Mouse (Mus musculus): ENCODE data around the gene Phb2.
"Not testable (repeated sequence)": the region's sequence is repeated elsewhere in the genome, so short reads cannot be mapped to it uniquely, and the experiment has no call there.

Phb2 gene

DNA sequence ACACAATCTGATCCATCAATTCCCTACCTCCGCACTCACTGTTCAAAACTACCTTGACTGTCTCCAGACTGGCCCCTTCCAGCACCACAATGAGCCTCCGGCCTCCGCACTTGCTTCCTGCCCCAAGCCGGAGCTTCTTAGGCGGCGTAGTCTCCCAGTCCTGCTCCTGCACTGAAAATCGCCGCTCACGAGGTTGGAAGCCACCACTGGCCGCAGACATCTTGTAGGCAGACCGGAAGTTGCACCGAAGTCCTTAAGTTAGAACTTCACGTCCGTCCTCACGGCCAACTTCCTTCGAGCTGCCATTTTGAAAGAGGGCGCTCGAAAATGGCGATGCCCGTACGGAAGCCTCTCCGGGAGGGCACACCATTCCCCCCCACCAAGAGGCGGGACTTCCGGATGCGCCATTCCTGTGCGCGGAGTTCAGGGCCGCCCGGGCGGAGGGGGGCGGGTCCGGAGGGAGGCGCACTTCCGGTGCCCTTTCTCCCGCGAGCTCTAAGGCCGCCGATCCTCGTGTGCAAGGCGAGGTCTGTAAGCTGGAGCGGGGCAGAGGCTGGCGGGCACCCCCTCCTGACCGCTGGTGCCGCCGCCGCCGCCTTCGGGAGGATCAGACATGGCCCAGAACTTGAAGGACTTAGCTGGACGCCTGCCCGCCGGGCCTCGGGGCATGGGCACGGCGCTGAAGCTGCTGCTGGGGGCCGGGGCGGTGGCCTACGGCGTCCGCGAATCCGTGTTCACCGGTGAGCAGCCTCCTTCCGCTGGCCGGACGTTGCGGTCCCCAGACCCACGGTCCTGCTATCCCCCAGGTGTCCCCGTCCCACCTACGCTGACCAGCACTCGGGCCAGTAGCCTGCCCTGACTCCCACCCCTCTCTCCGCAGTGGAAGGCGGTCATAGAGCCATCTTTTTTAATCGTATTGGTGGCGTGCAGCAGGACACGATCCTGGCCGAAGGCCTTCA is at the start of gene Phb2, which contains the start of gene Emg1:
TSS of gene Phb2 (plus strand) at position 513 of the 959 bp plus-strand sequence.
TSS of gene Emg1 (minus strand) at position 355 of the 959 bp plus-strand sequence.
- DNase-seq, result peak; percentile 99

DNA sequence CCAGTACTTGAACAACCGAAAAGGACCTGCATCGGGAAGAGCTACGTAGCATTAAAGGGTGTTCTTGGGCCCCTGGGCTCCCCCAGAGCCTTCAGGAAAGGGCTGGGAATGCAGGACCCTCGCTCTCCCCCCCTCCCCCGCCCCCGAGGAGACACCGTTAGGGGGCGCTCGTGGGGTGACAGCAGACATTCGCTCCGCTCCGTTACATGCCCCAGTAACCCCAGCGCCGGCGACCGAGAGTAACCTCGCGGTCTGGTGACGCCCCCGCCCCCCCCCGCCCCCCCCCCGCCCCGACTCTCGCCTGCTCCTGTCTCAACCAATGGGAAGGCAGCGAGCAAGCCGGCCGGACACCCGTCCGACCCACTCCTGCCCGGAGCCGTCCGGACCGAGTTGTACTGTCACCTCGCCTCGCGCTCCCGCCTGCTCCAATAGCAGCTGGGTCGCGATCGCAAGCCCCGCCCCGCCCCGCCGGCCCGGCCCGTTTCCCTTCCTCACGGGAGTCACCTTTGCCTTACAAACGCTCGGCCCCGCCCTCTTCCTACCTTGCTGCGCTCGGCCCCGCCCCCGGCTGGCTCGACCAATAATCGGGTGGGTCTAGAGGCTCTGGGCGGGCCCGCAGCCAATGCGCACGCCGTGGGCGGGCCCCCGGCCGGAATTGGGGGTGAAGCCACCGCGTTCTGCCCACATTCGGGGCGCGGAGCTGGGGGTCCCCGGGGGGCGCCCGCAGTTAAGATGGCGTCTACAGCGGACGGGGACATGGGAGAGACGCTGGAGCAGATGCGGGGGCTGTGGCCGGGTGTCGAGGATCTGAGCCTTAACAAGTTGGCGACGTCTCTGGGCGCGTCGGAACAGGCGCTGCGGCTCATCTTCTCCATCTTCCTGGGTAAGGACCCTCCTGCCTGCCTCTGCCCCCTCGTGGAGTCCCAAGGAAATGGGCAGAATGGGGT is 49.4 kb upstream of the Phb2 start, which contains the start of gene Lpcat3:
TSS of gene Lpcat3 (plus strand) at position 551 of the 947 bp plus-strand sequence.
- DNase-seq, result peak; percentile 99

DNA sequence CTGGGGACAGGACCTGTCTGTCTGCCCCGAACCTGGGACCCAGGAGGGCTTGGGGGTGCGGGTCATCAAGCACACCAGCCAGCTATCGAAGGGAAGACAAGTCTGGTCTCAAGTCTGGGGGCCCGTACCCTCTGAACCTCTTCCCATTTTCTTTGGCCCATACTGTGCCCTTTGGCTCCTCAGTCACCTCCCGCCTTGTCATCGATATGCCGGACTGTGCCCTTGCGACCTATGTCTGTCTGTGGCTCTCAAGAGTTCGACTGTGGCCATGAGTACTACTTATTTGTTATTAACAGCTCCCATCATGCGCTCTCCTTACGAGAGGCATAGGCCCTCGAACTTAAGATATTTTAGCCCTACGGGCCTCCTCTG is 48.7 kb upstream of the Phb2 start:
- DNase-seq, result no peak

DNA sequence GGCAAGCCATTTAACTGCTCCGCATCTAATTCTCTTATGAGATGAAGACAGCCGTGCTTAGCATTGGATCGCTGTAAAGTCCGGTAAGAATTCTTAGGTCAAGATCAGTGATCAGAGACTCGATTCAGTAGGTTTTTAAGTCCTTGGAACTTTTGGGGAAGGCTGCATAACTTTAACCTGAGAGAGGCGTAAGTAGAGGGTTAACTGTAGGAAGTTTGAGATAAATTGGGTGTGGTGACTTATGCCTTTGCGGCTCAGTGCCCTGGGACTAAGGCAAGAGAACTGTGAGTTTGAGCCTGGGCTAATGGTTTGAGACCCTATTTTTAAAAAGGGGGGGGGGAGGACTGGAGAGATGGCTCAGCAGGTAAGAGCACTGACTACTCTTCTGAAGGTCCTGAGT is 47.9 kb upstream of the Phb2 start:
- DNase-seq, result no peak

DNA sequence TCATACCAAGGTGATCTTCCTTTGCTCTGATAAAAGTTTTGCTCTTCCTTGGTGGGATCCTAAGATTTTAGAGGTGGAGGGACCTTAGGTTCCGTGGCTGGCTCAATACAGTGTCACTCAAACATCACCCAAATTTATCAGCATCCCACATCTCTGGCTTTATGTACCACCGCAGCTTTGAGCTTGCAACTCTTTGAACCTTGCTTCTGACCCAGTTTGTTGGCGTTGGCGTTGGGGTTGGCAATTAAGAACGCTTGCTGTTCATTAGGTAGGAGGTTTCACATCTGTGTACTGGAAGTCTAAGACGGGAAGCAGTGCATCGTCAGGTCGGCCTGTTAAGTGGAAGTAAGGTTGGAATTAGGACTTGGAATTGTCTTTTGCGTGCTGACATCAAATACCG is 47.1 kb upstream of the Phb2 start:
- no peak for DNase-seq

DNA sequence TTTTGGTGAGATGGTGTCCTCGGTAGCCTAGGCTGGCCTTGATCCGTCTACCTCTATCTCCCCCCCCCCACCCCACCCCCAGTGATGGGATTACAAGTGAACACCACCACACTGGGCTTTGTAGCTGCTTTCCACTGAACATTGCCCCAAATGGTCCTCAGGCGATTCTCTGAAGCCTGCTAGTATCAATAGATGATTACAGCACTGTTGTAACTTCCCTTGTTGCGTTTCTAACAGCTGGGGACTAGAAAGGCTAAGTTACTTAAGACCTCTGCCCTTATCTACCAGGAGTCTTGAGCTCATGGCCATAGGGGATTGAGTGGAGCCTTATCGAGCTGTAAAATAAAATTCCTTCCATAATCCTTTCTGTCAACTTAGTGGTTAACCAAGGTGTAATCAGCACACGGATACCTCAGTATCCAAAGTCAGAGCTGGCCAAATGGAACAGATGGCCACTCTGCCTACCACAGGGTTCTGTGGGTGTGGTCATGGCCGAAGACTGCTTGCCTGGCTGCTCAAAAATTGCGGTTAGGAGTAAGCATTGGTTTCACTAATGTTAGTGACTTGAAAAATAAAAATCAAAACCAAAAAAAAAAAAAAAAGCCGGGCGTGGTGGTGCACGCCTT is 42.8 kb upstream of the Phb2 start:
- peak in 1 of 2 experiments; percentile 3 for DNase-seq

DNA sequence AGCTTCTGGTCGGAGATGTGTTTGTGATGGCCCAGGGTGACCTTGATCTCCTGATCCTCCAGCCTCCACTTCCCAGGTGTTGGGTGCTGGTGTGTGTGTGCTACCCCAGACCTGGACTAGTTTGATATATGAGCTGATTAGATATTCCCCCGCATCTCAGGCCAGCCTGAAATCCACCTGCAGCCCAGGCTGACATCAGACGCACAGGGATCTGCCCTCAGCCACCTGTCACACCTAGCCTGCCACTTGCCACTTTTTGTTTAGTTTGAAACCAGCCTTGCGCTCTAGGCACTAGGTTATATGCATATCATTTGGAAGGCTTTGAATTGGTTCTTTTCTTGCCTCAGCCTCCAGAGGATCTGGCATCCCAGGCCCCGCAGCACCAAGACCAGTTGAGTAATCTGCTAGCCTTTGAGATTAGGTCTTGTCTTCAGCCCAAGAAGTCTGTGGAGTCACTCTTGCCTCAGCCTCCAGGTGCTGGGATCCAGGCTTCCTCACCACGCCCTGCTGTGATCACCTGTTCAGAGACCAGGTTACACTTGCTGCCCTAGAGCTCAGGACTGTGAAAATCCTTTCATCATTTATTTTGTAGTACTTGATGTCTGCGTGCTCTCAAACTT is 41.7 kb upstream of the Phb2 start:
- peak in 1 of 2 experiments; percentile 14 for DNase-seq

DNA sequence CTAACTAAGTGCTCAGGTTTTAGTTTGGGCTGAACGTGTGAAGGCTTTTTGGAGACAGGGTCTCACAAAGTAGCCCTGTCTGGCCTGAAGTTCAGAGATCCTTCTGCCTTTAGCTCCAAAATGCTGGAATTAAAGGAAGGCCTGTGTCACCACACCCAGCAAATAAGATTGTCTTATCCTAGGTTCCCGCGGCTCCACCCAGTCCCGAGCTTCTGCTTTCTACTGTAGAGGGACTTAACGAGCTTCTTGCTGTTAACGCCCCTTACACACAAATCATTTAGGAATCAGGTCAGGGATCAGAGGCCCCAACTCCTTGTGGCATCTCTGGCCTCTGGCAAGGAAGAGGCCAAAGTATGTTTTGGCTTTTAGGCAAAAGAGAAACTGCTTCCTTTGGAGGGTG is 40.0 kb upstream of the Phb2 start:
- peak in 1 of 2 experiments; percentile 20 for DNase-seq

DNA sequence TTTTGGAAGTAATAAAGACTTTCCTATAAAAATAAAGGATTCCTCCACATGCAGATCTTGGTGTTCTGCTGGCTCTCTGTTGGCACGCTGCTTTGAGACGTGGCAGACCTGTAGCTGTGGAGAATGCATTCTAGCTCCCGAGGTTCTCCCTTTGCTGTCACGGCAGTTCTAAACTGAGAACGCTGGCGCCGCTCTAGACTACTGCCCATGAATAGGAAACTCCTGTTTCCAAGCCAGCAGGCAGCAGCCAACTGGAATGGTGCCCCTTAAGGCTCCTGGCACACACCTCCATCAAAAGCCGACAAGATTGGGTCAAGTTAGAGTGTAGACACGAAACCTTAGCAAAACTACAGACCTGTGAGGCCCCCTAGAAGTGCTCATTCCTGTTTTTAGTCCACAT is 38.5 kb upstream of the Phb2 start:
- no peak for DNase-seq

DNA sequence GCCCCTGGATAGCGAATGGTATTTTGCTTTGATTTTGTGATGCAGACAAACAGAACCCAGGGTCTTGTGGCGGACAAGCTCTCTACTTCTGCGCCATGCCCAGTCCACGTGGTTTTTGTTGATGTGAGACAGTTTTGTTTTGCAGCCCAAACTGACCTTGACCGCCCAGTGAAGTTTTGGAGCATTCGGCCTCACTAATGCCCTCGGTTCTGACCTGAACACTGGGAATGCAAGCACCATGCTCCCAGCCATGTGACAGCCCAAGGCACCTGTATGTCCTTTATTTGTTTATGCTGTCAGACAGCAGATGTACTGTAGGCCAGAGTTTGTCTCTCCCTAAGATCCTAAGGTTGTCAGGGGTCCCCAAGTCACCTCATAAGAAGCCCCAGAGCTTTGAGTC is 37.5 kb upstream of the Phb2 start:
- DNase-seq, result no peak

DNA sequence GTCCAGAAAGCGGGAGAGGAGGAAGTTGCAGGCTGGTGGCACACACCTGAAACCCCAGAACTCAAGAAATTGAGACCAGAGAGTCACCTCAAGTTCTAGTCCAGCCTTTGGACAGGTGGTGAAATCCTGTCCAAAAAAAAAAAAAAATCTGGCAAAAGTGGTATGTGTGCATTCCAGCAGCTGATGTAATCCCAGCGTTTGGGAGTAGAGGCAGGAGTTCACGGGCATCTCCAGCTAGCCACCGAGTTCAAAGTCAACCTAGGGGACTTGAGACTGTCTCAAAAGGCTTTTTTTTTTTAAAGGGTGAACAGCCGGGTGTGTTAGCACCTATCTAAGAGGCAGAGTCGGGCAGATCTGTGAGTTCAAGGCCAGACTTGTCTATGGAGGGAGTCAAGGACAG is 36.0 kb upstream of the Phb2 start:
- DNase-seq, result no peak

DNA sequence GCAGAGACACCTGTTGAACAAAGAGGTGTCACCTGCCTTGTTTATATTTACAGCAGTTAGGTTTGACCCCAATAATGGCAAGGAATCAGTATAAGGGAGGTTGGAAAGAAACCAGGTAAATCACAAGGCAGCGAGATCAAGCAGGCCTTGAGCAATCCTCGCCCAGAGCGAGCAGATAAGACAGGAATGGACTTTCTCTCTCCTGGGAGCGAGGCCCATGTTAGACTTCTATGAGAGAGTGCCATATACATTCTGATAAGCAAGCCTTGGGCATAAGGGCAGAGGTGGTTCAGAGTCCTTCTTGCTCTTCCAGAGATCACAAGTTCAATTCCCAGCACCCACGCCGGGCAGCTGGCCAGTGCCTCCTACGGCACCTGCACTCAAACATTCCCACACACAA is 33.4 kb upstream of the Phb2 start:
- no peak for DNase-seq

DNA sequence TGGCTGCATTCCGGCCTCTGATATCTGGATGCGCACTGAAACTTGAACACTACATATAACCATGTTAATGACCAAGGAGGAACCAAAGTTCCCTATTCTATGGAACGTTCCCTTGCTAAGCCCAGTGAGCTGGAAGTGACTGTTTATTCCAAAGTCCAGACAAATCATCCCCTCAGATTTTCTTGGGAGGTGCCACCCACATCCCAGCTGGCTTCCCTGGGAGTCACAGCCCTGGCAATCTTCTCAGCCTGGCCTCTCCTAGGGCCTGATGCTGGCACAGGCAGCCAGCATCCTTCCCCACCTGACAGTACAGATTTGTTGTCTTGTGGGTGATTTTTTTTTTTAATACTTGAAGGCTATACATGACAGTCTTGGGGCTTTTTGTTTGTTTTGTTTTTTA is 32.6 kb upstream of the Phb2 start:
- no peak for DNase-seq

DNA sequence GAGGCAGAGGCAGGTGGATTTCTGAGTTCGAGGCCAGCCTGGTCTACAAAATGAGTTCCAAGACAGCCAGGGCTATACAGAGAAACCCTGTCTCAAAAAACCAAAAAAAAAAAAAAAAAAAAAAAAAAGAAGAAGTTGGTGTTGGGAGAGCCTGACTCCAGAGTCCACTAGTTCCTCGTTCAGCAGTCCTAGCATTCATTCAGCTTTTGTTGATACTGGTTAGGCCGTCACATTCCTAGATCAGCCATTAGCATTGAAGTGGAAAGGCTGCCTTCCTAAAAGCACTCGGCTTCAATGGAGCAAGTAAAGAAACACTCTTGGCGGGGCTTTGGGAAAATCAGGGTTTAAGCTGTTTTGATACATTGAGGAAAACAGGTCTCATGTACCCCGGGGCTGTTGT is 29.8 kb upstream of the Phb2 start:
- not testable (repeated sequence) for DNase-seq

DNA sequence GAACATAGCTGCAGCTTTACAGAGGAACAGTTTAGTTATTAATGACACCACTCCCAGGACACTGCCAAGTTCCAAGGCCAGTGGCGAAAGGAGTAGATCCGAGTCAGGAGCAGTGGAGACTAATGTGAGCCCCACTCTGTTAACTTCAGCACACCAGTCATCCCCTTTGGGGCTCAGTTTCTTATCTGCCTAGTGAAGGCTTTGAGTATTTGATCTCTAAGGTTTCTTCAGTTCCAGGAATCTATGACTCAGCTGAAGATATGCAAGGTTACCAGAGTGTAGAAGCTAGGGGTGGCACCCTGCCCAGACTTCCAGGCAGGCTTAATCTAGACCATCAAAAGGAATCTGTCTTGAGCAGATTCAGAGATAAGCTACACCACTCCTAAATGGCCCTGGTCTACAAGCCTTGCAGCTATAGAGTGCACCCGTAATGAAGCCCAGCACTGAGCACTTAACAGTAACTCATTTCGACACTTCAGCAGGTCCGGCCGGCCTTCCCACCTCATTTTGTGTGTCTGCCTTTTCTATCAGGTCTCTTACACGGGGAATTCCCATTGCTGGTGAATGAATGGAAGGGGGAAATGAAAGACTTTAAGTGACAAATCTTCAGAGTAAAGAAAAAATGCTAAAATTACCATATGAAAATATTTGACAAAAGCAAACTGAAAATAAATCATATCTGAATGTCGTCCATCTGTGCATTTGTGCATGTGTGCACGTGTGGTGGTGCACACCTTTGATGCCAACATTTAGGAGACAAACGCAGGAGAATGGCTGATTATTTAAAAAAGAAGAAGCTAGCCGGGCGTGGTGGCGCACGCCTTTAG is 28.3 kb upstream of the Phb2 start:
- DNase-seq, result peak; percentile 69 to 87

DNA sequence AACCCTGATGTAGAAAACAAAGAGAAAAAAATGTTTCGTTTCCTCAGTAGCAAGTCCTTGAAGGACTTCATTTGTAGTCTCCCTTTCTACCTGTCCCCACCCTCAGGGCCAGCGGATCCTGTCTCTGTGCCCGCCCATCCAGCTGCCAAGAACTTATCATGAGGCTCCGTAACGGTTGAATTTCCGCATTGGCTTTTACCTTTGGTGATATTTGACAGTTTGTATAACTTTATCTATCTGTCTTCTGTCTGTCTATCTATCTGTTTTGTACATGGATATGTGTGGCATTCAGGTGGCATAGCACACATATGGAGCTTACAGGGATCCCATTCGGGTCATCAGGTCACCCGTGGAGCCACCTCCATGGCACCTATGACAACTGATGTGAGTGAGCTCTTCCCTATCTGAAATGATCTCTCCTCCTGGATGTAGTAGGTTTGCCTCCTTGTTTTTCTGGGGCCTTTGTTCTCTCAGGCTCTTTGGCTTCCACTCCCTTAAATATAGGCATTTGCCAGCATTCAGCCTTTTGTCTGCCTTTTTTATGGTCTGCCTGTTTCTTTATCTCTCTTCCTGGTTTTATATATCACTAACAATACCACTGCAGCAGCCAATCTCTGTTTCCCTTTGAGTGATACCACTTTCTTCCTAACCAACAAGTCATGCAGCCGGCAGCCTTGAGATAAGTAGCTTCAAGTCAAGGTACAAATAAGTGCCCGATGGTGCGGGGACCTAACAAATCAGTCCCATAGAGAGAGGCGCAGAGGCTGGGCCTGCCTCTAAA is 26.3 kb upstream of the Phb2 start:
- DNase-seq, result no peak

DNA sequence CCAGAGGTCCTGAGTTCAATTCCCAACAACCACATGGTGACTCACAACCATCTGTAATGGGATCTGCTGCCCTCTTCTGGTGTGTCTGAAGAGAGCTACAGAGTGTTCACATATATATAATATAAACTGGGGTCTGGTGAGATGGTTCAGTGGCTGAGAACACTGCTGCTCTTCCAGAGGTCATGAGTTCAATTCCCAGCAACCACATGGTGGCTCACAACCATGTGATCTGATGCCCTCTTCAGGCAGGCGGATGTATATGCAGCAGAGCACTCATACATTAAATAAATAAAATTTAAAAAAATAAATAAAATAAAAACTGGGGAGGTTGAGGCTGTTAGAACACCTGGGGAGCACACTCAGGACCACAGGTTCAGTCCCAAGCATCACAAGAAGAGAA is 25.5 kb upstream of the Phb2 start:
- DNase-seq, result not testable (repeated sequence)

DNA sequence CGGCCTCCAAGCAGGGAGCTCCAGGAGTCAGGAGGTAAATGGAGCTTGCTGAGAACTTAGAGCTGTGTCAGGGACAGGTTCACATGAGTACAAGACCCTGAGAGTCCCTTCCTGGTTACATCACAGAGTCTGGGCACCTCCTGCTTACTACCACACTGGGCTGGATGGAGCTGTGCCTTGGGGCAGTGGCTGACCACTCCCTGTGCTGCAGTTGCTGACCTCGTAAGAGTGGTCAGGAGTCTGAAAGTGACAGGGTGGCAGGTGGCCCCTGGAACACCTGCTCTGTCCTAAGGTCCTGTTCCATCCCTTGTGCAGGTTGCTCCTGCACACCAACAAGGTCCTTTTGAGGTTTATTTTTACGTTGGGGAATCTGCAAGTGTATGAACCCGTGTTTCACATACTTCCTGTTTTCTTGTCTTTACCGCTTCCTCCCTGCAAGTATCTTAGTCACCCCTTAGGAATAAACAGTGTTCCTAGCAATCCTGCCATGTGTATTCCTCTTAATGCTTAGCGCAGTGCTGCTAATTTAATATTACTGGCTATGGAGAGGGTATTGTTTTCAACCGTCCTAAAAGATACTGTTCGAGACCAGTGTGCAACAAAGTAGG is 23.9 kb upstream of the Phb2 start:
- DNase-seq, result no peak

DNA sequence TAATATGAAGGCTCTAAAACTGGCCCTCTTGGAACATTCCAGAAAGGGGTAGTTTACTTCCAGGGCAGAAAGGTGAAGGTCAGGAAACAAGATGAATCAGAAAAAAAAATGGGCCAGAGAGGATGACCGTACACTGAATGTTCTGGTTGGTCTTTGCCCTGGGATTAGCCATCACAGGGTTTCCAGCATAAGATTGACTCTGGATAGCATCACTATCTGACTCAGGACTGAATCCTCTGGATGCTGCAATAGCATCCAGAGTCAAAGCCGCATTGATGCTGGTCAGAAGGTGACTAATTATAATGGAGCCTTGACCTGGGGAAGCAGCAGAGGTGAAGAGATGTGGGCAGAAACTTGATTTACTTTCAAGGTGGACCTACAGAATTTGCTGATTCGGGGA is 23.1 kb upstream of the Phb2 start:
- DNase-seq, result no peak

DNA sequence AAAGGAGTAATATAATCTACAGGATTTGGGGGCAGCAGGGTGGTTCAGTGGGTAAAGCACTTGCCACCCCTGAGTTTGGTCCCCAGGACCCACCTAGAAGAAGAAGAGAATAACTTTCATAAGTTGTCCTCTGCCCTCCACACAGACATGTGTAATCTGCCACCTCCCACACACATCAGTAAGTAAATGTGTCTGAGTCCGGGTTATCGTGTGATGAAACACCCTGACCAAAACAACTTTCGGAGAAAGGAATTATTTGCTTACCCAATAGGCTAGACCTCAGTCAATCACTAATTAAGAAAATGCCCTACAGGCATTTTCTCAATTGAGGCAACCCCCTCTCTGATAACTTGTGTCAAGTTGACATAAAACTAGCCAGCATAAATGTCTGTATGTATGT is 21.6 kb upstream of the Phb2 start:
- DNase-seq, result no peak
